Mouse (Mus musculus) testis, adult 2 months (tissue): ENCODE results near the gene Xxylt1. TPM values are rescaled to one million over a fixed set of nuclear protein-coding genes. Genes with fewer than 3 reads are reported as not detected.

Experiments used
- H3K27ac ChIP-seq: fragments of 200-500 bp; 2 replicates; pipeline ENCODE4 v1.5.1; 2012; ENCODE audit warnings: low read depth, low read length; ENCODE audit not compliant: control insufficient read depth, insufficient read depth
- H3K27me3 ChIP-seq: fragments of 200-500 bp; 2 replicates; pipeline ENCODE4 v1.6.1; 2012; ENCODE audit warnings: mild to moderate bottlenecking, low read length, moderate library complexity; ENCODE audit not compliant: control insufficient read depth, insufficient read depth
- H3K36me3 ChIP-seq: fragments of 200-500 bp; 2 replicates; pipeline ENCODE4 v1.6.1; 2012; ENCODE audit warnings: mild to moderate bottlenecking, low read length; ENCODE audit not compliant: control insufficient read depth, insufficient read depth
- H3K4me1 ChIP-seq: fragments of 200-500 bp; 2 replicates; pipeline ENCODE4 v1.6.1; 2012; ENCODE audit warnings: low read length; ENCODE audit not compliant: control insufficient read depth, insufficient read depth
- H3K4me3 ChIP-seq: fragments of 200-500 bp; 2 replicates; pipeline ENCODE4 v1.5.1; 2012; ENCODE audit warnings: low read depth, mild to moderate bottlenecking, low read length, moderate library complexity, mixed read lengths; ENCODE audit not compliant: control insufficient read depth
- CTCF ChIP-seq: fragments of 200-500 bp; IDR thresholded peaks from 2 replicates; pipeline ENCODE4 v1.5.1; 2012; ENCODE audit warnings: low read depth, mild to moderate bottlenecking, inconsistent platforms, low read length, moderate library complexity; ENCODE audit not compliant: control insufficient read depth, insufficient read depth, insufficient replicate concordance
- POLR2A ChIP-seq: fragments of 200-500 bp; IDR thresholded peaks from 2 replicates; pipeline ENCODE4 v1.6.1; 2012; ENCODE audit warnings: low read depth, mild to moderate bottlenecking, inconsistent platforms, low read length, moderate library complexity; ENCODE audit not compliant: control insufficient read depth
- polyA plus RNA-seq: library from polyadenylated mRNA; depleted of rRNA; stranded (reverse); fragments of >200 nt; gene quantifications from 2 replicates; pipeline ENCODE4 v1.2.3, GENCODE M21; 2012

Xxylt1 gene
- polyA plus RNA-seq, 1 experiment: 2.7 TPM

- Histone ChIP-seq H3K4me3 (no peak overlapping the region), H3K27ac (no peak overlapping the region), H3K4me1 (peaks cover 10% of the 10 kb centered on the region), H3K36me3 (no peaks in the 10 kb centered on the region), H3K27me3 (no peaks in the 10 kb centered on the region)
- TF ChIP-seq CTCF (no peak), POLR2A (no peak)
Measured at GRCm38 (mm10) chr16:30968402-30969151, 112.7 kb downstream of the Xxylt1 start.

DNA sequence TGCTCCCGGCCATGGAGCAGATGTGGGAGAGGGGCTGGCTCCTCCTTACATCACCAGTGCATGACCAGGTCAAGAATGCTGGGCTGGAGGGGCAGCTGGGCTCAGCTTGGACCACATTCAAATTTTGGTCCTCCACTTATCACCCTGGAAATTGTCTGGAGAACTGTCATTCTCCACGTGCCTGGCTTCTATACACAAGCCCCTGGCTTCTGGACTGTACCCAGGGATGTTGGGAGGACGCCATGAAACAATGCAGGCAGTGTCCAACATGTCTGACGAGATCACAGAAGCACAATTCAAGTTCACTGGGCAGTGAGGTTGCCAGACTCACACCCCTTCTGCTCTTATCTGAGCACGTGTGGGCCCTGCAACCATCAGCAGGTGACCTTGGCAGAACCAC, 114.5 kb downstream of the Xxylt1 start:
- H3K4me1 ChIP-seq: peaks cover 3% of the 10 kb centered on the region; the same call in 1 of the 2 replicates

DNA sequence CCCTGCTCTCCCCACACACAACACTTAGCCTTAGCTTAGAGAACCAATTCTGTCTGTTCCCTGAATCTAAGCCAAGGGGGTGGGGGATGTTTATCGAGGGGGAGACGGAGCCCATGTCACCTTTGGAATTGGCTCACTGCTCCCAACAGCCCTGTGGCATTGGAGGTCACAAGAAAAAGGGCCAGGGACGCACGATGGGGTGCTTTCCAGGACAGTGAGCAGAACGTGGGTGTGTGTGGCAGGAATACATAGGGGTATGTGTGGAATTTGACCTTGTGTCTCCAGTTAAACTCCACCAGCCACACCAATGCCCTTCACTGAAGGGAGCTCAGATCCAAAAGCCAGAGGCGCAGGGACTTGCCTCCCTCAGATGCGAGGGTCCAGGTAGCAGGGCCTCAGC, 116.3 kb downstream of the Xxylt1 start:
- Histone ChIP-seq H3K4me1 (peaks cover 3% of the 10 kb centered on the region; the same call in 1 of the 2 replicates), H3K36me3 (no peaks in the 10 kb centered on the region), H3K27me3 (no peaks in the 10 kb centered on the region), H3K4me3 (no peak overlapping the region), H3K27ac (no peak overlapping the region)
- TF ChIP-seq CTCF (no peak), POLR2A (no peak)

More for the DNA sequence above, 114.5 kb downstream of the Xxylt1 start:
- no peak for TF ChIP-seq POLR2A
- no peak for TF ChIP-seq CTCF
- Histone ChIP-seq H3K36me3 (no peaks in the 10 kb centered on the region), H3K27ac (no peak overlapping the region; the same call in 1 of the 2 replicates), H3K4me3 (no peak overlapping the region; the same call in 1 of the 2 replicates), H3K27me3 (no peaks in the 10 kb centered on the region)

DNA sequence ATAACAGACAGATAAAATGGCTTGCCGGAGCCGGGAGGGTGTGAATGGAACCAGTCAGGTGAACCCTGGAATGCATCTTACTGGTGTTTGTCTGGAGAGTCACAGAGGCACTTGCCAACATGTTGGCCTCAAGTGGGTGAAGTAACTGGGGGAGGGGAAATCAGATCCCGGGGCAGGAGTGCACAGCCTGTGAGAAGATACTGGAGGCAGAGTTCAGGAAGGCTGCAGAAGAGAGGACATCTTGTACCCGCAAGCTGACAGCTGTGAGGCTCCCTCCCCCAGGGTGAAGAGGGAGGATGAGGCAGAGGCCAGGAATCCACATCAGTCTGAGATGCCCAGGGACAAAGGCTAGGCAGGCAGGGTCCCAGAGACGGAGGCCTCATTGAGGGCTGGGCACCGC, 116.8 kb downstream of the Xxylt1 start:
- H3K27me3 ChIP-seq: no peaks in the 10 kb centered on the region
- H3K36me3 ChIP-seq: no peaks in the 10 kb centered on the region
- H3K27ac ChIP-seq: no peak overlapping the region
- no peak overlapping the region for H3K4me3 ChIP-seq
- TF ChIP-seq POLR2A (no peak), CTCF (no peak)
- peaks cover 3% of the 10 kb centered on the region; the same call in 1 of the 2 replicates for H3K4me1 ChIP-seq

GRCm38 (mm10) chr16:30962515-30962914, 118.7 kb downstream of the Xxylt1 start:
- Histone ChIP-seq H3K4me3 (no peak overlapping the region), H3K36me3 (no peaks in the 10 kb centered on the region), H3K4me1 (peaks cover 3% of the 10 kb centered on the region; the same call in 1 of the 2 replicates), H3K27ac (no peak overlapping the region), H3K27me3 (no peaks in the 10 kb centered on the region)
- TF ChIP-seq POLR2A (no peak), CTCF (no peak)

DNA sequence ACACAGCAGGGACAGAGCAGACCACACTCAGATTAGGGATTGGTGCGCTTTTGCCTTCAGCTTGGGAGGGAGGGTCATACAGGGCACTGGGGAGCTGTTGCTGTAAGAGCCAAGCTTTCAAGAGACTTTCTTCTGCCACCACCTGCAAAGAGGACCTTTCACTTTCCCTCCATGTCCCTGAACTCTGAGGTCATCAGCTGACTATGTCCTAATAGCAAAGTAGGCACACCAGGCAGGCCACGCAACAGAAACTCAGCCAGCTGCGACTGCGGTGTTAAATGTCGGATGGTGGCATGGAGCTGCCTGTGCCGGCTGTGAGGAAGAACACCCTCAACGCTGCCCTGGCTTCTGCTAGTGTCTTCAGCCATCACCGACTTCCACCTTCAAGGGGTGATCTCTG, 120.1 kb downstream of the Xxylt1 start:
- Histone ChIP-seq H3K4me3 (no peak overlapping the region), H3K27ac (no peak overlapping the region), H3K4me1 (no peaks in the 10 kb centered on the region; the same call in 1 of the 2 replicates), H3K36me3 (no peaks in the 10 kb centered on the region), H3K27me3 (no peaks in the 10 kb centered on the region)
- no peak for TF ChIP-seq POLR2A
- TF ChIP-seq CTCF: no peak

DNA sequence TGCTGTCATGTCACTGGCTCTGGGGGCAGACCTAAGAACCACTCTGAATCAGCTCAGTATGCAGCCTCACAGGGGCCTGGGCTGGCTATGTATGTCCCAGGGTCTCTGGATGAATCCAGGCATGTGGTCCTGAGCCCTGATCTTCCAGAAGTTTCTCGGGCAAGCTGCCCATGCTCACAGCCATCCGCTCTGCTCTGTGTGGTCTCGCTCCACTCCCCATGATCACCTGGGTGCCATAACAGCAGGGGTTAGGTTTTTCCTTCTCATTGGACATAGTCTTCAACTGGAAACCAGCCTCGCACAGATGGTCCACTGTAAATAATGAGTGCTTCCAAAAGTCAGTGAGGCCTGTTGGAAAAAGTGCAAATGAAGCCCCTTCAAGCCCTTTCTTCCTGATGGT, 121.0 kb downstream of the Xxylt1 start:
- Histone ChIP-seq H3K4me1 (no peaks in the 10 kb centered on the region; the same call in 1 of the 2 replicates), H3K27me3 (no peaks in the 10 kb centered on the region), H3K36me3 (no peaks in the 10 kb centered on the region), H3K27ac (no peak overlapping the region), H3K4me3 (no peak overlapping the region)
- TF ChIP-seq CTCF (no peak), POLR2A (no peak)
